Mouse (Mus musculus) olfactory bulb, adult 2 months (tissue): ENCODE measurements around the gene Tnfaip2. TPM values are rescaled to one million over a fixed set of nuclear protein-coding genes. Genes with fewer than 3 reads are reported as not detected.

Experiments used
- H3K27ac ChIP-seq: fragments of 200-500 bp; 2 replicates; pipeline ENCODE4 v1.5.1; 2012; ENCODE audit warnings: low read depth, low read length; ENCODE audit not compliant: insufficient read depth
- H3K4me1 ChIP-seq: fragments of 200-500 bp; 2 replicates; pipeline ENCODE4 v1.6.1; 2012; ENCODE audit warnings: low read length; ENCODE audit not compliant: control insufficient read depth, insufficient read depth
- H3K4me3 ChIP-seq: fragments of 200-500 bp; 2 replicates; pipeline ENCODE4 v1.5.1; 2012; ENCODE audit warnings: mild to moderate bottlenecking, low read depth, low read length, moderate library complexity; ENCODE audit not compliant: insufficient read depth
- CTCF ChIP-seq: fragments of 200-500 bp; IDR thresholded peaks from 2 replicates; pipeline ENCODE4 v1.5.1; 2012; ENCODE audit warnings: low read depth, mild to moderate bottlenecking, low read length, moderate library complexity; ENCODE audit not compliant: insufficient read depth
- POLR2A ChIP-seq: fragments of 200-500 bp; IDR thresholded peaks from 2 replicates; pipeline ENCODE4 v1.6.1; 2012; ENCODE audit warnings: mild to moderate bottlenecking, low read depth, low read length, moderate library complexity; ENCODE audit not compliant: insufficient read depth
- WGBS: fragments of 180-500 bp; shearing (Covaris S2); methylation state at CpG from one replicate; pipeline ENCODE4 v1.1.7; 2018; 5-methylcytosine and 5-hydroxymethylcytosine counted together
- polyA plus RNA-seq: library from polyadenylated mRNA; stranded (reverse); fragments of >200 nt; gene quantifications from 2 replicates; pipeline ENCODE4 v1.2.4, GENCODE M21; 2012; ENCODE audit warnings: low replicate concordance; ENCODE audit not compliant: missing spikeins, insufficient read depth, insufficient read length

Gene Tnfaip2
- polyA plus RNA-seq, 1 experiment, result not detected

GRCm38 (mm10) chr12:111434164-111434744, 8.0 kb upstream of the Tnfaip2 start:
- Histone ChIP-seq H3K4me3 (no peak overlapping the region), H3K27ac (no peak overlapping the region), H3K4me1 (peaks cover 31% of the 10 kb centered on the region)
- 60% methylated on average over 7 of the region's 7 CpGs for WGBS
- TF ChIP-seq POLR2A (no peak), CTCF (no peak)

GRCm38 (mm10) chr12:111434745-111435327, 7.4 kb upstream of the Tnfaip2 start:
- TF ChIP-seq POLR2A (no peak), CTCF (no peak)
- WGBS, result 67% methylated on average over 8 of the region's 8 CpGs
- Histone ChIP-seq H3K4me3 (no peak overlapping the region), H3K4me1 (peaks cover 25% of the 10 kb centered on the region), H3K27ac (no peak overlapping the region)

GRCm38 (mm10) chr12:111436170-111436569, 6.1 kb upstream of the Tnfaip2 start:
- whole genome bisulfite sequencing, result 52% methylated on average over 3 of the region's 3 CpGs
- peaks cover 12% of the 10 kb centered on the region for H3K4me1 ChIP-seq
- no peak overlapping the region for H3K27ac ChIP-seq
- H3K4me3 ChIP-seq, result no peak overlapping the region
- TF ChIP-seq POLR2A, result no peak
- no peak for TF ChIP-seq CTCF

- no peak overlapping the region for H3K27ac ChIP-seq
- TF ChIP-seq POLR2A (no peak), CTCF (no peak)
- H3K4me1 ChIP-seq, result peaks cover 15% of the 10 kb centered on the region
- 71% methylated on average over 8 of the region's 8 CpGs for WGBS
- H3K4me3 ChIP-seq, result no peak overlapping the region
Observed at GRCm38 (mm10) chr12:111436640-111437039, 5.6 kb upstream of the Tnfaip2 start.

GRCm38 (mm10) chr12:111437222-111437900, 4.9 kb upstream of the Tnfaip2 start:
- WGBS, result 79% methylated on average over 5 of the region's 5 CpGs
- H3K4me1 ChIP-seq, result peaks cover 19% of the 10 kb centered on the region
- no peak overlapping the region for H3K4me3 ChIP-seq
- H3K27ac ChIP-seq, result no peak overlapping the region
- TF ChIP-seq POLR2A, result no peak
- TF ChIP-seq CTCF, result no peak

- Histone ChIP-seq H3K4me1 (peaks cover 24% of the 10 kb centered on the region), H3K27ac (no peak overlapping the region), H3K4me3 (no peak overlapping the region)
- 88% methylated on average over 6 of the region's 6 CpGs for WGBS
- TF ChIP-seq CTCF, result no peak
- TF ChIP-seq POLR2A, result no peak
Observed at GRCm38 (mm10) chr12:111438850-111439249, 3.4 kb upstream of the Tnfaip2 start.

GRCm38 (mm10) chr12:111440701-111441373, 1.4 kb upstream of the Tnfaip2 start:
- WGBS, result 94% methylated on average over 9 of the region's 9 CpGs
- Histone ChIP-seq H3K4me1 (peaks cover 32% of the 10 kb centered on the region), H3K27ac (no peak overlapping the region), H3K4me3 (no peak overlapping the region)
- TF ChIP-seq CTCF (no peak), POLR2A (no peak)

- H3K4me1 ChIP-seq, result peaks cover 36% of the 10 kb centered on the region
- 53% methylated on average over 3 of the region's 3 CpGs for WGBS
- no peak overlapping the region for H3K4me3 ChIP-seq
- TF ChIP-seq CTCF, result no peak
- no peak for TF ChIP-seq POLR2A
- H3K27ac ChIP-seq, result no peak overlapping the region
Observed at GRCm38 (mm10) chr12:111441523-111441922, 746 bp upstream of the Tnfaip2 start.
